Mouse (Mus musculus) hindbrain, embryonic 14.5 days (tissue): ENCODE data around the gene Olfr490. TPM values are rescaled to one million over a fixed set of nuclear protein-coding genes. Genes with fewer than 3 reads are reported as not detected.

ENCODE experiments used
- ATAC-seq: fragments of 200-750 bp; cut with Nextera tagmentation; 2 replicates; pipeline ENCODE4 v1.8.0; 2017; ENCODE audit warnings: moderate number of reproducible peaks, mild to moderate bottlenecking, moderate TSS enrichment, moderate library complexity; ENCODE audit not compliant: low FRiP score
- DNase-seq: peaks from one replicate; pipeline ENCODE4 v3.0.0-alpha.2; 2015; ENCODE audit warnings: low spot score
- H3K27ac ChIP-seq: fragments of 300-500 bp; sonication (generic); 2 replicates; pipeline ENCODE4 v1.5.1; 2014; ENCODE audit warnings: mild to moderate bottlenecking, moderate library complexity
- H3K27me3 ChIP-seq: fragments of 300-500 bp; sonication (generic); 2 replicates; pipeline ENCODE4 v1.6.1; 2014; ENCODE audit warnings: mild to moderate bottlenecking, low read length, mixed read lengths; ENCODE audit not compliant: control insufficient read depth, insufficient read depth
- H3K36me3 ChIP-seq: fragments of 300-500 bp; sonication (generic); replicated peaks from 2 replicates; pipeline ENCODE4 v1.6.1; 2014; ENCODE audit not compliant: control insufficient read depth, insufficient read depth
- H3K4me1 ChIP-seq: fragments of 300-500 bp; sonication (generic); replicated peaks from 2 replicates; pipeline ENCODE4 v1.6.1; 2014; ENCODE audit warnings: antibody characterized with exemption, low read length, mixed read lengths; ENCODE audit not compliant: control insufficient read depth, insufficient read depth
- H3K4me2 ChIP-seq: fragments of 300-500 bp; sonication (generic); replicated peaks from 2 replicates; pipeline ENCODE4 v1.6.1; 2014; ENCODE audit warnings: mild to moderate bottlenecking, moderate library complexity
- H3K4me3 ChIP-seq: fragments of 300-500 bp; sonication (generic); replicated peaks from 2 replicates; pipeline ENCODE4 v1.5.1; 2014; ENCODE audit warnings: mild to moderate bottlenecking, low read length
- H3K9ac ChIP-seq: fragments of 300-500 bp; sonication (generic); 2 replicates; pipeline ENCODE4 v1.6.1; 2014
- H3K9me3 ChIP-seq: fragments of 300-500 bp; sonication (generic); 2 replicates; pipeline ENCODE4 v1.6.1; 2016; ENCODE audit warnings: low read length; ENCODE audit not compliant: control insufficient read depth
- WGBS: fragments of 180-500 bp; shearing (Covaris S2); extraction: QIAGEN DNeasy Blood & Tissue Kit; methylation state at CpG from one replicate; pipeline ENCODE4 v1.1.7; 2014; 5-methylcytosine and 5-hydroxymethylcytosine counted together
- polyA plus RNA-seq: library from polyadenylated mRNA; unstranded; fragments of >200 nt; fragmentation: Nextera tagmentation; extraction: Ambion mirVana; gene quantifications from 2 replicates; pipeline ENCODE4 v1.2.1, GENCODE M21; 2014

The Olfr490 gene
- not detected in 2 replicates for polyA plus RNA-seq

DNA sequence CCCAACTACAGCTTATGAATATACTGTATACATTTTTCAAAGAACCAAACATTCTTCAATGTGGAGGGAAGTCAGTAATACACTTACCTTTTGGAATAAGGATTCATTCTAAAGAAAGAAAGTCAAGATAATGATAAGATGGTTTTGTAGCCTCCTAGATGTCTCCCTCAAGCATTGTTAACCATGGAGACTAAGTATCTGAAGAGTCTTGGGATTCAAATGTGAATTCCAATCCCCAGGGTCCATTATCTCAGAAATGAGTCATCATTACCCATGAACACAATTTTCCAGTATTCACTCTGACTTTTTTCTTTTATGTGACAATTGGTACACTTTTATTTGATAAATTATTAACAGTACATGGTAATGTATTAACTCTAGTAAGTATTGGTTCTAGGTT lies at the start of gene Olfr490:
TSS of gene Olfr490 (minus strand) at position 101 of the 400 bp plus-strand sequence.
- H3K4me1 ChIP-seq, result no peaks in the 10 kb centered on the region
- no peaks in the 10 kb centered on the region for H3K27me3 ChIP-seq
- no peaks in the 10 kb centered on the region for H3K36me3 ChIP-seq
- no peak within 1 kb of the TSS for H3K4me2 ChIP-seq
- H3K9ac ChIP-seq, result no peak within 1 kb of the TSS
- ATAC-seq (no peak), DNase-seq (no peak)
- no peaks in the 10 kb centered on the region for H3K9me3 ChIP-seq
- H3K4me3 ChIP-seq, result no peak within 1 kb of the TSS
- no peak within 1 kb of the TSS for H3K27ac ChIP-seq

DNA sequence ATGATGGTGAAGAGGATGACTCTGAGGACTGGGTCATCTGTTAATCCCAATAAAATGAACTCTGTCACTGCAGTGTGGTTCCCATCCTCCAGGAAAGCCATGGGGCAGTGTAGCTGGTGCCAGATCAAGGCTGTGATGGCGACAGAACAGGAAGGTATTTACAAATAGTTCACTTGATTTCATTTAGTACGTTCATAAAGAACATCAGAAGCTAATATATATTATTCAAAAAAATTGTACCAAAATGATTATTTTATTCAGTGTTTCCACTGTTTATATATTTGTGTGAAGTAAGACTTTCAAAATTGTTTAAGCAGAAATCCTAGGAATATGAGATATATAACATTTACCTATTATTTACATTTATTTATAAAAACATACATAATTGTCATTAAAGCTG lies 34.8 kb upstream of the Olfr490 start, which contains the start of gene Olfr492:
TSS of gene Olfr492 (minus strand) at position 101 of the 400 bp plus-strand sequence.
- H3K36me3 ChIP-seq, result no peaks in the 10 kb centered on the region
- H3K27me3 ChIP-seq, result no peaks in the 10 kb centered on the region
- ATAC-seq, result no peak
- no peak for DNase-seq
- no peak within 1 kb of the TSS for H3K9ac ChIP-seq
- H3K9me3 ChIP-seq, result no peaks in the 10 kb centered on the region
- H3K4me3 ChIP-seq, result no peak within 1 kb of the TSS
- H3K4me1 ChIP-seq, result no peaks in the 10 kb centered on the region
- H3K27ac ChIP-seq, result no peak within 1 kb of the TSS
- 91% methylated on average over 2 of the region's 2 CpGs for WGBS
- H3K4me2 ChIP-seq, result no peak within 1 kb of the TSS

DNA sequence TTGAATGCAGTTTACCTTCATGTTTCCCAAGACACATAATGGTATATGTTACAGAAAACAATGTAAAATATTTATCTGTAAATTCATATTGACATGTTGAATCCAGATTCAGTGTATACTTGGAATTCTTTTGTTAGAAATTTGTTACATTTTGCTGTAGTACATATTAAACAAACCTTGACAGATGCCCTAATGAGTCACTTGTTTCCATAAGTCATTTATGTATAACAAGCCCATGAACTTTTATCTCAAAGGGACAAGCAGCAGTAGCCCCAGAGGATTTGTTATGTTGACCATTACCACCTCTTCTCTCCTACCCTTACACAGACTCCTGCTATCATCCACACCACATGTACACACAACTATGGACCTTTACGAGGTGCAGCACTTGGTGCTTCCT lies 24.4 kb upstream of the Olfr490 start, which contains the start of gene Olfr491:
TSS of gene Olfr491 (plus strand) at position 301 of the 400 bp plus-strand sequence.
- Histone ChIP-seq H3K9ac (no peak within 1 kb of the TSS), H3K4me2 (no peak within 1 kb of the TSS), H3K27ac (no peak within 1 kb of the TSS), H3K4me3 (no peak within 1 kb of the TSS), H3K36me3 (no peaks in the 10 kb centered on the region), H3K9me3 (no peaks in the 10 kb centered on the region), H3K4me1 (no peaks in the 10 kb centered on the region), H3K27me3 (no peaks in the 10 kb centered on the region)
- ATAC-seq, result no peak
- no peak for DNase-seq
- WGBS, result 74% methylated on average over 1 of the region's 1 CpGs

DNA sequence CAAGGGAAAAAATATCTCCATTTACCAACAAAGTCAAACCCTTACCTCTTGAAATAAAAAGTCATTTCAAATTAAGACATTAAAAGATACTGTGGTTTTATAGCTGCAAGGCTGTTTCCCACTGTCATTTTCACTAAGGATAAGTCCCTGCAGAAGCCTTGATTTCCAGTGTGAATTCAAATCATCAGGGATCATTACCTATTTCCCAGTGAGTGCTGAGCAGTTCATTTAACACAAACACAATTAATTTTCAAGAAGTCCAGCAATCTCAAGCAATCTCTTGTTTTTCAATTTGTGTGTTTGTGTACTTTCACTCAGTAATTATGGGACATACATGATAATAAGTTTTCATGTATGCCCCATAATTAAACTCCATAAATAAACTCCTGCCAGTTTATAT lies 30.5 kb downstream of the Olfr490 start, which contains the start of gene Olfr488:
TSS of gene Olfr488 (minus strand) at position 101 of the 400 bp plus-strand sequence.
- Histone ChIP-seq H3K36me3 (no peaks in the 10 kb centered on the region), H3K9ac (no peak within 1 kb of the TSS), H3K27me3 (no peaks in the 10 kb centered on the region), H3K9me3 (no peaks in the 10 kb centered on the region), H3K27ac (no peak within 1 kb of the TSS), H3K4me3 (no peak within 1 kb of the TSS), H3K4me1 (no peaks in the 10 kb centered on the region), H3K4me2 (no peak within 1 kb of the TSS)
- no peak for ATAC-seq
- no peak for DNase-seq

Other genes with a start within 250 kb of the Olfr490 start
- not detected in 2 replicates for gene Olfr479, start 238.2 kb downstream of the Olfr490 start, polyA plus RNA-seq
- gene Olfr480, start 221.6 kb downstream of the Olfr490 start, polyA plus RNA-seq, result not detected in 2 replicates
- gene Olfr481, start 209.1 kb downstream of the Olfr490 start, polyA plus RNA-seq, result not detected in 2 replicates
- gene Olfr482, start 191.3 kb downstream of the Olfr490 start, polyA plus RNA-seq, result 0.13 TPM in 1 of 2 replicates, not detected in the other
- gene Olfr483, start 188.1 kb downstream of the Olfr490 start, polyA plus RNA-seq, result not detected in 2 replicates
- not detected in 2 replicates for gene Olfr484, start 161.5 kb downstream of the Olfr490 start, polyA plus RNA-seq
- not detected in 2 replicates for gene Olfr485, start 129.1 kb downstream of the Olfr490 start, polyA plus RNA-seq
- not detected in 2 replicates for gene Olfr486, start 116.2 kb downstream of the Olfr490 start, polyA plus RNA-seq
- gene Olfr487, start 74.3 kb downstream of the Olfr490 start, polyA plus RNA-seq, result not detected in 2 replicates
- not detected in 2 replicates for gene Olfr488, start 30.6 kb downstream of the Olfr490 start, polyA plus RNA-seq
- gene Olfr491, start 24.5 kb upstream of the Olfr490 start, polyA plus RNA-seq, result not detected in 2 replicates
- gene Olfr492, start 34.7 kb upstream of the Olfr490 start, polyA plus RNA-seq, result not detected in 2 replicates
- gene Olfr493, start 58.0 kb upstream of the Olfr490 start, polyA plus RNA-seq, result not detected in 2 replicates
- not detected in 2 replicates for gene Olfr494, start 76.4 kb upstream of the Olfr490 start, polyA plus RNA-seq
- not detected in 2 replicates for gene Olfr495, start 104.2 kb upstream of the Olfr490 start, polyA plus RNA-seq
- not detected in 2 replicates for gene Olfr497, start 131.5 kb upstream of the Olfr490 start, polyA plus RNA-seq
- not detected in 2 replicates for gene Olfr498, start 176.4 kb upstream of the Olfr490 start, polyA plus RNA-seq
- not detected in 2 replicates for gene Olfr502, start 236.1 kb upstream of the Olfr490 start, polyA plus RNA-seq